Comparison of ENCODE assay signal across 12 mouse cellular contexts in genomic region chr4:140107161-140107560, GRCm38 (mm10).
A peak's percentile ranks its signal among the peaks of the same experiment; 100 is the strongest.
DNase-seq lines count a peak whose midpoint lies in the region.
"Had no signal": no experiment of that assay in that cellular context is flagged by ENCODE, and none has a peak within 500 bp of the region (broad histone marks: within the 10 kb centered on the region; RNA-seq: fewer than 3 reads in every experiment).

No protein-coding gene starts in this region.

- DNase-seq in cerebellum, adult 9-11 months: peak; percentile 39
- DNase-seq in cerebellum, adult 11-12 months: no peak
- peak; percentile 58 to 66 for DNase-seq in cerebellum, postnatal 14 days
- DNase-seq in cerebellum, adult 11 months: no peak
- DNase-seq in left cerebral cortex, postnatal 4 days: peak; percentile 46
- no peak for DNase-seq in left cerebral cortex, postnatal 14 days (ENCODE audit: low spot score in 2 of 2)
- DNase-seq: adrenal gland, adult 8-10 months; adrenal gland, postnatal 14 days; adrenal gland, postnatal 36 days; B cell, adult 2 months; cerebellum, adult 9-10 months; forebrain, postnatal 0 days had no signal

- intact Hi-C loops in left cerebral cortex, postnatal 4 days (cut with DNase I): no loop called here
- intact Hi-C loops in left cerebral cortex, postnatal 14 days (cut with DNase I): loop anchor here (10.0 kb wide), 1 partner anchor 138 kb away; the partner anchor contains the start of gene Igsf21

Comparison
In these comparisons a context has a peak if more than half of its experiments do, and no peak if none do; other contexts are left out.
1. DNase-seq: peak in cerebellum, adult 9-11 months (single experiment), cerebellum, postnatal 14 days (2 of 2) and left cerebral cortex, postnatal 4 days (single experiment); none in cerebellum, adult 11-12 months (single experiment), cerebellum, adult 11 months (single experiment) and left cerebral cortex, postnatal 14 days (0 of 2).